Mouse (Mus musculus): ENCODE results near the gene Actrt2. TPM values are rescaled to one million over a fixed set of nuclear protein-coding genes. Genes with fewer than 3 reads are reported as not detected.

Gene Actrt2
- total and polyA plus RNA-seq, 2 experiments from 2014 or later: not detected

DNA sequence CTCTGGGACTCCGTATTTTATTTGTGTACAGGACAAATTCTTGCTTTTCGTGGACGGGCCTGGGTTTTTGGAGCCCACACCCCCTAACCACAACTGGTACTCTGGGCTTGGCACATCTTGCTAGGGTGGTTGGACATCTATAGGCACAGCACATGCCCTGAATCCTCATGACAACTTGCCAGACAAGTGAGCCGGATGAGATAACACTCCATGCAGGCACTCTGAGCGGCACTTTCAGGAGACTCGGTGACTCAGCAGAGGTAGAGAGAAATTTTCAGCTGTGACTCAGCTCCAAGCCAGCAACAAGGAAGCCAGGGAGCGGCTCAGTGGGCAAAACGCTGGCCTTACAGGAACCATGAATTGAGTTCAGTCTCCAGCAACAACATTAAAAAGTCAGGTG lies 31.6 kb upstream of the Actrt2 start:
- WGBS: 89% methylated on average over 8 of the region's 8 CpGs
- TF ChIP-seq CTCF (IDR thresholded peaks at IDR 0.05; ENCODE audit: low read depth): no peak
- no peaks in the 10 kb centered on the region for H3K36me3 ChIP-seq (ENCODE audit: insufficient read depth, low read length)

DNA sequence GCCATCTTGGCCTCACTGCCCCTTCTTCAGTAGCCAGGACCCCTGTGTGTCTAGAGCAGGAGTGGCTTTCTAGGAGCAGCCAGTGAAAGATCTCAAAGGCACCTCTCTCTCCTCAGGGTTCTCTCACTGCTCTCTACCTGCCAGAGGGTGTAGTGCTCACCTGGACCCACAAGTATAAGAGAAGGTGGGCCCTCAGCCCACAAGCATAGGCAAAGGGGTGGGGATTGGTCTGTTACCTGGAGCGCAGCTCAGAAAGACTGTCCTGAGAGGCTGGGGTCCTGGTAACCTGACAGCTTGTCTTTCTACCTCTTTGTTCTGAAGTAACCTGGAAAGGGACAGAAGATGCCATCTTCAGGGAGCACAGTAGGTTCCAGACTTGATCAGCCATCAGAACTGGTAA lies 31.0 kb upstream of the Actrt2 start:
- no peaks in the 10 kb centered on the region for H3K4me1 ChIP-seq (ENCODE audit: insufficient read depth, low read length)
- H3K4me2 ChIP-seq (ENCODE audit: low read depth, low read length): no peak overlapping the region
- no peak overlapping the region for H3K27ac ChIP-seq
- no peaks in the 10 kb centered on the region for H3K27me3 ChIP-seq (ENCODE audit: insufficient read depth, low read length)
- DNase-seq (ENCODE audit: low spot score) (no peak), ATAC-seq (no peak)
- no peak overlapping the region for H3K4me3 ChIP-seq (ENCODE audit: low read length)
- H3K9me3 ChIP-seq (ENCODE audit: low read length): no peaks in the 10 kb centered on the region
- no peak for TF ChIP-seq CTCF (IDR thresholded peaks at IDR 0.05; ENCODE audit: low read depth)
- 100% methylated on average over 1 of the region's 1 CpGs for WGBS
- H3K9ac ChIP-seq (replicated peaks; ENCODE audit: low read length): no peak overlapping the region
- H3K36me3 ChIP-seq (ENCODE audit: insufficient read depth, low read length): no peaks in the 10 kb centered on the region

More for the DNA sequence above, 31.6 kb upstream of the Actrt2 start:
- H3K4me3 ChIP-seq (ENCODE audit: low read length): no peak overlapping the region
- no peaks in the 10 kb centered on the region for H3K27me3 ChIP-seq (ENCODE audit: insufficient read depth, low read length)
- no peak overlapping the region for H3K9ac ChIP-seq (replicated peaks; ENCODE audit: low read length)
- DNase-seq (ENCODE audit: low spot score) (no peak), ATAC-seq (no peak)
- no peaks in the 10 kb centered on the region for H3K9me3 ChIP-seq (ENCODE audit: low read length)
- H3K4me1 ChIP-seq (ENCODE audit: insufficient read depth, low read length): no peaks in the 10 kb centered on the region
- H3K4me2 ChIP-seq (ENCODE audit: low read depth, low read length): no peak overlapping the region
- no peak overlapping the region for H3K27ac ChIP-seq

DNA sequence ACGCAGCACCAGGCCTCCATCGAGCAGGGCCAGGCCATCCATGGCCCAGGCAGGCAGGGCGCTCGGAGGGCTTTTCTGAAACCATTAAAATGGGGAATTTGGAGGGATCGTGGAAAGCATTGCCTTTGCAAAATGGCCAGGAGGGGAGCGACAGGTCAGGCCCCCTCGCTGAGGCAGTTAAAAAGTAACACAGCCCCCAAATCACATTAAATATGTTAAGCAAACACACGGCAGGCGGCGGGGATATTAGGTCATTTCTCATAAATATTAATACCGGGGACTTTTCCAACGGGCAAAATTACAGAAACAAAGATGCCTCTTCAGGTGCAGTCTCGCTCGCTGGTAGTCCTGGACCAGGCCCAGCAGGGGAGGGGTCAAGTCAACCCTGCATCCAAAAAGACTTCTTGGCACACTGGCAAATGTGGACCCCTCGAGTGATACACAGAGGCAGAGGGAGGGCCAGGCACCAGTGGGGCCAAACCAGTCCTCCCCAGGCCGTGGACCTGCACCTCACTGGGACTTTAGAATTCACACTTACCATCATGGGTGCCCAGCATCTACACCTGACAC lies 30.4 kb upstream of the Actrt2 start:
- H3K4me1 ChIP-seq (ENCODE audit: insufficient read depth, low read length): no peaks in the 10 kb centered on the region

DNA sequence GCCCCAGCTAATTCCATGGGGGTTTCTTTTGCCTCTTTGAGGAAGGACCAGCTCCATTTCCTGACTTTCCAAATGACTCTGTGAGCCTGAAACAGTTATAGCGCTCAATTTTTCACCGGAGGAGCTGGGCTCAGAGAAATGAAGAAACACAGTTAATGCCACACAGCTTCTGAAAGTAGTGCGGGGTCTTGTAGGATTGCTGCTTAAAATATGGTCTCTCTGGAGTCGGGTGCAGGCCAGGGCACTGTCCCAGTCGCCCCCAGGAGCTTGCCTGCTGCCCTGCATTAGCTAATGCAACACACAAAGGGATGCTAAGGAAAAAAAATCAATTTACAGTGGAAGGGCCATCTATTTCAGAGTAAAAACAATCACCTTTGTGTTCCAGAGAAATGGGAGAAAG lies 29.8 kb upstream of the Actrt2 start:
- Histone ChIP-seq H3K27me3 (ENCODE audit: insufficient read depth, low read length) (no peaks in the 10 kb centered on the region), H3K4me2 (ENCODE audit: low read depth, low read length) (no peak overlapping the region), H3K36me3 (ENCODE audit: insufficient read depth, low read length) (no peaks in the 10 kb centered on the region), H3K9ac (replicated peaks; ENCODE audit: low read length) (no peak overlapping the region), H3K4me1 (ENCODE audit: insufficient read depth, low read length) (no peaks in the 10 kb centered on the region), H3K4me3 (ENCODE audit: low read length) (no peak overlapping the region), H3K9me3 (ENCODE audit: low read length) (no peaks in the 10 kb centered on the region), H3K27ac (no peak overlapping the region)
- DNase-seq (ENCODE audit: low spot score) (no peak), ATAC-seq (no peak)
- TF ChIP-seq CTCF (IDR thresholded peaks at IDR 0.05; ENCODE audit: low read depth): no peak
- 72% methylated on average over 5 of the region's 5 CpGs for WGBS

More for the DNA sequence above, 30.4 kb upstream of the Actrt2 start:
- no peak for TF ChIP-seq CTCF (IDR thresholded peaks at IDR 0.05; ENCODE audit: low read depth)
- Histone ChIP-seq H3K4me3 (ENCODE audit: low read length) (no peak overlapping the region), H3K9me3 (ENCODE audit: low read length) (no peaks in the 10 kb centered on the region), H3K36me3 (ENCODE audit: insufficient read depth, low read length) (no peaks in the 10 kb centered on the region), H3K4me2 (ENCODE audit: low read depth, low read length) (no peak overlapping the region), H3K9ac (replicated peaks; ENCODE audit: low read length) (no peak overlapping the region), H3K27ac (no peak overlapping the region), H3K27me3 (ENCODE audit: insufficient read depth, low read length) (no peaks in the 10 kb centered on the region)
- ATAC-seq (no peak), DNase-seq (ENCODE audit: low spot score) (no peak)
- WGBS: 52% methylated on average over 16 of the region's 16 CpGs

DNA sequence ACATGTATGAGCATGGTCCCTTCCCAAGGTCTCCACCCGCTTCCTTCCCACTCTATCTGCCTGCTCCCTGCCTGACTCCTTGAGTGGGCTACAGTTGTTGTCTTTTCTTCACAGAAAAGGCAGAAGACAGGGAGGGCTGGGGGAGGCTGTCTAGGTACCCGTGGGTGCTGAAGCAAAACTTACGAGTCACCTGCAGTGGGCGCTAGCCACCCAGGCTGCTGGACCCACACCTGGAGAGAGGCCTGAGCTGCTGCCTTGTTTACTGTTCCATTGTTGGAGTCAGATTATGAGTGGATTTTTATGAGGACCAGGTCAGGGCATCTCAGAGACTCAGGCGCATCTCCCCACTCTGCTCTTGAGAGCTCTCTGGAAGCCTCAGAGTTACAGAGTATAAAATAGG lies 28.9 kb upstream of the Actrt2 start:
- H3K9ac ChIP-seq (replicated peaks; ENCODE audit: low read length): no peak overlapping the region
- 84% methylated on average over 5 of the region's 5 CpGs for WGBS
- H3K9me3 ChIP-seq (ENCODE audit: low read length): no peaks in the 10 kb centered on the region
- TF ChIP-seq CTCF (IDR thresholded peaks at IDR 0.05; ENCODE audit: low read depth): peak; percentile 8; the same call in 1 of the 2 replicates
- H3K27ac ChIP-seq: no peak overlapping the region
- ATAC-seq (no peak), DNase-seq (ENCODE audit: low spot score) (no peak)
- H3K4me3 ChIP-seq (ENCODE audit: low read length): no peak overlapping the region
- H3K4me1 ChIP-seq (ENCODE audit: insufficient read depth, low read length): no peaks in the 10 kb centered on the region
- H3K27me3 ChIP-seq (ENCODE audit: insufficient read depth, low read length): no peaks in the 10 kb centered on the region
- H3K36me3 ChIP-seq (ENCODE audit: insufficient read depth, low read length): no peaks in the 10 kb centered on the region
- H3K4me2 ChIP-seq (ENCODE audit: low read depth, low read length): no peak overlapping the region

DNA sequence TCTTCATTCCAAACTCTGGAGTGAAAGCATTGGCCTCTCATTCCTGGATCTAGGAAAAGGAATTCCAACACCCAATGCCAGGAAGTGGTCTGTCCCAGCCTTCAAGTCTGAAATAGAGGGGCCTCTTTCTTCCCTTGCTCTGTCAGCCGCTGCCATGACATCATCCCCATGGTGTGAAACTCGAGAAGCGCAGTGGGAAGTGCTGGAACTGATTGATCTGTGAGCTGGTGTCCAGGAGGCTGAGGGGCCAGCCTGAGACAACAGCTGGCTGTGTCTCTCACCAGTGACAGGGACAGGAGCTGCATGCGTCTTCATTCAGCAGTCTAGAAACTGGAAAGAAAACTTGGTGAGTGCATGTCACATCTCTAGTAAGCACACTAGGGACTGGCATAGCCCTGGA lies 28.5 kb upstream of the Actrt2 start:
- no peaks in the 10 kb centered on the region for H3K36me3 ChIP-seq (ENCODE audit: insufficient read depth, low read length)
- no peak for ATAC-seq
- no peak for TF ChIP-seq CTCF (IDR thresholded peaks at IDR 0.05; ENCODE audit: low read depth)
- WGBS: 25% methylated on average over 4 of the region's 4 CpGs
- no peaks in the 10 kb centered on the region for H3K4me1 ChIP-seq (ENCODE audit: insufficient read depth, low read length)
- H3K9ac ChIP-seq (replicated peaks; ENCODE audit: low read length): no peak overlapping the region
- DNase-seq (ENCODE audit: low spot score): no peak
- H3K4me2 ChIP-seq (ENCODE audit: low read depth, low read length): no peak overlapping the region
- H3K27me3 ChIP-seq (ENCODE audit: insufficient read depth, low read length): no peaks in the 10 kb centered on the region
- H3K4me3 ChIP-seq (ENCODE audit: low read length): no peak overlapping the region
- H3K27ac ChIP-seq: no peak overlapping the region
- no peaks in the 10 kb centered on the region for H3K9me3 ChIP-seq (ENCODE audit: low read length)

DNA sequence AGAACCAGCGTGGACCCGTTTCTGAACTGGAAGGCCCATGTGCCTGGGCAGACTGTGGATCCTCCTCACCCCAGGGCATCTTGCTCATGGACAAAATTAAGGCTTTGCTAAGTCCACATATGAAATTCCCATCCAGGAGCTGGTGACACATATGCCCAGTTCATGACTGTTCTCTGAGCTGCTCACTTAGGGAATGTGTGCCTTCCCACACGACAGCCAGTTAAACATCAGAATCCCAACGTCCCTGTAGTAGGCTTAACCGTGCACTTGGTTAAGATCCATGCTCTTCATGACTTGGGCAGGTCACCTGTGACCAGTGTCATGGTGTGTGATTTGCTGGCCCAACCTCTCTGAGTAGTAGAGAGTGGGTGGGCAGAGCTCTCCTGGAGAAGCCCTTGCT lies 26.7 kb upstream of the Actrt2 start:
- ATAC-seq: no peak
- H3K4me1 ChIP-seq (ENCODE audit: insufficient read depth, low read length): no peaks in the 10 kb centered on the region
- H3K9me3 ChIP-seq (ENCODE audit: low read length): no peaks in the 10 kb centered on the region
- H3K36me3 ChIP-seq (ENCODE audit: insufficient read depth, low read length): no peaks in the 10 kb centered on the region
- DNase-seq (ENCODE audit: low spot score): no peak
- H3K27me3 ChIP-seq (ENCODE audit: insufficient read depth, low read length): no peaks in the 10 kb centered on the region
- no peak overlapping the region for H3K4me3 ChIP-seq (ENCODE audit: low read length)
- H3K9ac ChIP-seq (replicated peaks; ENCODE audit: low read length): no peak overlapping the region
- H3K4me2 ChIP-seq (ENCODE audit: low read depth, low read length): no peak overlapping the region
- H3K27ac ChIP-seq: no peak overlapping the region
- WGBS: 94% methylated on average over 5 of the region's 5 CpGs
- TF ChIP-seq CTCF (IDR thresholded peaks at IDR 0.05; ENCODE audit: low read depth): no peak
